Mouse (Mus musculus) limb, embryonic 12.5 days (tissue): ENCODE results near the gene Srsf2. TPM values are rescaled to one million over a fixed set of nuclear protein-coding genes. Genes with fewer than 3 reads are reported as not detected.
A peak's percentile ranks its signal among the peaks of the same experiment; 100 is the strongest.
"Not testable (repeated sequence)": the region's sequence is repeated elsewhere in the genome, so short reads cannot be mapped to it uniquely, and the experiment has no call there.

Experiments
- ATAC-seq: fragments of 200-750 bp; cut with Nextera tagmentation; 2 replicates; pipeline ENCODE4 v1.8.0; 2017; ENCODE audit warnings: low read depth, moderate TSS enrichment; ENCODE audit not compliant: insufficient number of reproducible peaks, insufficient read depth, low FRiP score, low TSS enrichment
- H3K27ac ChIP-seq: fragments of 300-500 bp; sonication (generic); 2 replicates; pipeline ENCODE4 v1.5.1; 2016; ENCODE audit warnings: mild to moderate bottlenecking, moderate library complexity
- H3K27me3 ChIP-seq: fragments of 300-500 bp; sonication (generic); 2 replicates; pipeline ENCODE4 v1.6.1; 2016; ENCODE audit warnings: mild to moderate bottlenecking, moderate library complexity
- H3K36me3 ChIP-seq: fragments of 300-500 bp; sonication (generic); 2 replicates; pipeline ENCODE4 v1.6.1; 2016; ENCODE audit warnings: mild to moderate bottlenecking, moderate library complexity
- H3K4me1 ChIP-seq: fragments of 300-500 bp; sonication (generic); replicated peaks from 2 replicates; pipeline ENCODE4 v1.6.1; 2016
- H3K4me2 ChIP-seq: fragments of 300-500 bp; sonication (generic); 2 replicates; pipeline ENCODE4 v1.6.1; 2016; ENCODE audit warnings: mild to moderate bottlenecking, moderate library complexity
- H3K4me3 ChIP-seq: fragments of 300-500 bp; sonication (generic); replicated peaks from 2 replicates; pipeline ENCODE4 v1.5.1; 2016; ENCODE audit warnings: mild to moderate bottlenecking
- H3K9ac ChIP-seq: fragments of 300-500 bp; sonication (generic); replicated peaks from 2 replicates; pipeline ENCODE4 v1.6.1; 2016; ENCODE audit warnings: mild to moderate bottlenecking, moderate library complexity
- H3K9me3 ChIP-seq: fragments of 300-500 bp; sonication (generic); 2 replicates; pipeline ENCODE4 v1.6.1; 2016; ENCODE audit warnings: mild to moderate bottlenecking, moderate library complexity
- WGBS: fragments of 180-500 bp; shearing (Covaris S2); methylation state at CpG from one replicate; pipeline ENCODE4 v1.1.7; 2016; 5-methylcytosine and 5-hydroxymethylcytosine counted together
- polyA plus RNA-seq: library from polyadenylated mRNA; unstranded; fragments of >200 nt; fragmentation: Nextera tagmentation; extraction: Ambion mirVana; gene quantifications from 2 replicates; pipeline ENCODE4 v1.2.1, GENCODE M21; 2016

Gene Srsf2
- polyA plus RNA-seq, 1 experiment from 2014 or later, result 1,014 TPM

DNA sequence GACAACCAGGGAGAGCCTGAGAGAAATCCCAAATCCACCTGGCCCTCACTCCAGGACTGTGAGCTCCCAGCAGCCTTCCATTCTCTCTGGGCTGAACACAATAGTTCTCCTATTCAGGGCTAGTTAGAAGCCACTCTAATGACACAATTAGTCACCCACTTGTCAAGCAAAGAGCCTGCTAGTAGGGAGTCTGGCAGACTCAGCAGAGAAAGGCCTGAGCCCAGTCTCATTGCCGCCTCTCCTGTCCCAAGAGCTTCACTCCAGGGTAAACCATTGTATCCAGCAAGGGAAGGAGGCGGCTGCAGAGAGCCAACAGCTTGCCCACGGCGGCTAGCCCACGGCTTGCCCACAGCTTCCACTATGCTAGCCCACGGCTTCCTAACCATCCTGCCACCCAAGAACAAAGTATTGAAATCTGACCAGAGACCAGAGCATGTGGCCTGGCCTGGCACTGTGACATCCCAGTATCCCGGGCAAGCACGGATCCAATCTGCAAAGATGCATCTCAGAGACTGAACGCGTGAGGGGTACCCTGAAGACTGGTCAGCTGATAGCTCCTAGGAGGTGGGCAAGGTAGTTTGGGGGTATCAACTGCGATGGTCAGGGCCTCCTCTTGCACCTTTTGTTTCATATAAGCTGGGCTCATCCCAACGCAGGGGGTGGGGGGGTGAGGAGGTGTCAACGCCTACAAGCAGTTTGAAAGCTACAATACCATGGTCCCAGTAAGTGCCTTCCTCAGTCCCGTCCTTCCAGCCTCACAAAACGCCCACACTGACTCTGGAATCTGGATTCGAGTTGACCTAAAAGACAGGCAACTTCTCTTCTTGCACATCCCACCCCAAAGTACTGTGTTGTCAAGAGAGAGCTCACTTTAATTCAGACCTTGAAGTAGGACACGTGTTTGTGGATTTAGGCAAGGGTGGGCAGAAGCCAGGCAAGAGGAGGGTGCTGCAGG is 26.1 kb downstream of the Srsf2 start:
- Histone ChIP-seq H3K36me3 (peaks cover 4% of the 10 kb centered on the region; the same call in 1 of the 2 replicates), H3K9me3 (no peaks in the 10 kb centered on the region), H3K4me2 (peak overlapping the region; percentile 89), H3K9ac (peak overlapping the region; percentile 84), H3K4me1 (peaks cover 33% of the 10 kb centered on the region), H3K27me3 (no peaks in the 10 kb centered on the region), H3K4me3 (peak overlapping the region; percentile 76), H3K27ac (peak overlapping the region; percentile 7)
- 31% methylated on average over 17 of the region's 17 CpGs for WGBS
- no peak for ATAC-seq

GRCm38 (mm10) chr11:116825230-116825629 is 27.7 kb downstream of the Srsf2 start:
- no peak for ATAC-seq
- H3K4me1 ChIP-seq, result peaks cover 33% of the 10 kb centered on the region
- no peaks in the 10 kb centered on the region; the same call in 1 of the 2 replicates for H3K36me3 ChIP-seq
- H3K9ac ChIP-seq, result no peak overlapping the region
- no peak overlapping the region for H3K4me2 ChIP-seq
- no peaks in the 10 kb centered on the region for H3K27me3 ChIP-seq
- WGBS, result 48% methylated on average over 3 of the region's 5 CpGs
- H3K27ac ChIP-seq, result no peak overlapping the region
- H3K4me3 ChIP-seq, result no peak overlapping the region
- H3K9me3 ChIP-seq, result no peaks in the 10 kb centered on the region

DNA sequence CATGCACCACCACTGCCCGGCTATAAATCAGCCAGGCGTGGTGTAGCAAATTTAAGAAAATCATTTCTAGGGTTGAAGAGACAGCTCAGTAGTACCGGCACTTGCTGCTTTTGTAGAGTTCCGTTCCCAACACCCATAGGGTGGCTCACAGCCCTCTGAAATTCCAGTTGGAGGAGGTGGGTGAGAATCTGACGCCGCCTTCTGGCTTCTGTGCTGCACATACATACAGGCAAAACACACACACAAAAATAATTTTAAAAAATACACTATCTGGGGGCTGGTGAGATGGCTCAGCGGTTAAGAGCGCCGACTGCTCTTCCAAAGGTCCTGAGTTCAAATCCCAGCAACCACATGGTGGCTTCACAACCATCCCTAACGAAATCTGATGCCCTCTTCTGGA is 29.0 kb downstream of the Srsf2 start:
- 97% methylated on average over 10 of the region's 10 CpGs for WGBS
- not testable (repeated sequence) for H3K4me3 ChIP-seq, H3K4me2 ChIP-seq, ATAC-seq, H3K36me3 ChIP-seq, H3K27ac ChIP-seq, H3K27me3 ChIP-seq, H3K9me3 ChIP-seq, H3K9ac ChIP-seq
- peaks cover 34% of the 10 kb centered on the region for H3K4me1 ChIP-seq

- Histone ChIP-seq H3K36me3 (no peaks in the 10 kb centered on the region; the same call in 1 of the 2 replicates), H3K4me3 (no peak overlapping the region), H3K27me3 (no peaks in the 10 kb centered on the region), H3K9me3 (no peaks in the 10 kb centered on the region), H3K4me2 (no peak overlapping the region), H3K27ac (no peak overlapping the region), H3K9ac (no peak overlapping the region), H3K4me1 (peaks cover 34% of the 10 kb centered on the region)
- WGBS, result 98% methylated on average over 2 of the region's 2 CpGs
- no peak for ATAC-seq
These were observed 29.6 kb downstream of the Srsf2 start for GRCm38 (mm10) chr11:116823255-116823654.

DNA sequence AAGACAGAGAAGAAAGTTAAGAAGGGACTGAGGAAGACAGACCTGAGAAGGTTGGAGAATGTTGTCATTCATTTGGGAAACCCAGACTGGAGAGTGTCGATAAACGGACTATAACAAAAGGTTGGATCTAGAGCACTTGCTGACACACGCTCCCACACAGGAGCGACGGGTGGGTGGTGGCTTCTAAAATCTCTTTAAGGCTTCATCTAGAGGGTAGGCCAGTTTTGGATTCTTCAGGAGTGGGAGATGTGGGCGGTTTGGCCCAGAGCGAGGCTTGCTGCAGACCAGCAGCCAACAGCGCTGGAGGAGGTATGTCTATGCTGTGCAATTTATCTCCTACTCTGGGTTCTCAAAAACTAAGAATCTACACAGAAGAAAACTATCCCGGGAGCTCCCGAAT is 30.3 kb downstream of the Srsf2 start:
- H3K4me3 ChIP-seq, result no peak overlapping the region
- no peak overlapping the region for H3K4me2 ChIP-seq
- no peaks in the 10 kb centered on the region for H3K9me3 ChIP-seq
- H3K4me1 ChIP-seq, result peaks cover 33% of the 10 kb centered on the region
- H3K9ac ChIP-seq, result no peak overlapping the region
- no peaks in the 10 kb centered on the region for H3K27me3 ChIP-seq
- H3K27ac ChIP-seq, result no peak overlapping the region
- ATAC-seq, result no peak
- H3K36me3 ChIP-seq, result no peaks in the 10 kb centered on the region; the same call in 1 of the 2 replicates
- 96% methylated on average over 10 of the region's 10 CpGs for WGBS

DNA sequence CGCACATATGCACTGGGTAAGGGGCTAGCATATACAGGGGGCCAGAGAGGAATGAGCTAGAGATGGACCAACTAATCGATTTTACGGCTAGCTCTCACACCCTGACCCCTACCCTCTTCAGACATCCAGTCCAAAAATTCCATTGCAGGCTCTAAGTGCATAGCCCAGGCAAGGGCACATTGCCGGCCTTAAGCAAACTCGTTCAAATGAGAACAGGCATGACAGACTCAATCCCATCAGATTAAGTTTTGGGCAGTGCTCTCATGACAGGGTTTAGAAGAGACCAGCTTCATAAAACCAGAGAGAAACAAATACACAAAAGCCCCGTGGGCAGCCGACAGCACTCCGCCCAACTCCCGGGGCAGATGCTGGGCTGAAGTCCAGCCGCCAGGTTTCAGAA is 30.7 kb downstream of the Srsf2 start:
- H3K36me3 ChIP-seq, result no peaks in the 10 kb centered on the region; the same call in 1 of the 2 replicates
- H3K4me2 ChIP-seq, result no peak overlapping the region
- no peaks in the 10 kb centered on the region for H3K27me3 ChIP-seq
- H3K9me3 ChIP-seq, result no peaks in the 10 kb centered on the region
- H3K9ac ChIP-seq, result no peak overlapping the region
- WGBS, result 76% methylated on average over 10 of the region's 10 CpGs
- no peak for ATAC-seq
- H3K4me3 ChIP-seq, result no peak overlapping the region
- peaks cover 30% of the 10 kb centered on the region for H3K4me1 ChIP-seq
- no peak overlapping the region for H3K27ac ChIP-seq

GRCm38 (mm10) chr11:116821057-116821940 is 31.6 kb downstream of the Srsf2 start:
- no peak for ATAC-seq
- Histone ChIP-seq H3K27me3 (no peaks in the 10 kb centered on the region), H3K4me2 (no peak overlapping the region), H3K4me3 (no peak overlapping the region), H3K9ac (0 out of 2 replicates have a peak overlapping the region, but pooled peaks have one; percentile 12), H3K36me3 (no peaks in the 10 kb centered on the region; the same call in 1 of the 2 replicates), H3K9me3 (no peaks in the 10 kb centered on the region), H3K4me1 (peaks cover 22% of the 10 kb centered on the region), H3K27ac (no peak overlapping the region)
- 74% methylated on average over 13 of the region's 13 CpGs for WGBS

- Histone ChIP-seq H3K4me2 (no peak overlapping the region), H3K9ac (no peak overlapping the region), H3K27me3 (no peaks in the 10 kb centered on the region), H3K36me3 (no peaks in the 10 kb centered on the region; the same call in 1 of the 2 replicates), H3K4me1 (peaks cover 22% of the 10 kb centered on the region), H3K9me3 (no peaks in the 10 kb centered on the region), H3K27ac (no peak overlapping the region), H3K4me3 (no peak overlapping the region)
- 88% methylated on average over 5 of the region's 5 CpGs for WGBS
- ATAC-seq, result no peak
These were observed 32.8 kb downstream of the Srsf2 start for GRCm38 (mm10) chr11:116819932-116820593.

DNA sequence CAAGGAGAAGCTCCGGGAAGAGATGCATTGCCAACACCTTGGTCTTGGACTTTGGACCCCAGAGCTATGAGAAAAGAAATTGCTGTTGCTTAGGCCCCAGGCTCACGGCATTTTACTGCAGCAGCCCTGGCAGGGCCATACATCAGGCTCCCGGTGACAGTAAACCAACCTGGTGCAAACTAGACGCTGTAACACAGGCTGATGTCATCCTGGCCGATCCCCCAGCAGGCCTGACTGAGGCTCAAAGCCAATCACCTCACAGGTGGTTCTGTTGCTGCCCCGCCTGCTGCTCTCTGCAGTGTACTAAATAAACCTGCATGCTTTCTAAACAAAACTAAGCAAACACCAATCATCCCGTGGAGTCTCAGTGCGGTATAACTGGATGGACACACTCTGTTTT is 34.2 kb downstream of the Srsf2 start:
- WGBS, result 29% methylated on average over 8 of the region's 8 CpGs
- Histone ChIP-seq H3K27ac (peak overlapping the region; percentile 50), H3K4me3 (no peak overlapping the region), H3K4me1 (peaks cover 33% of the 10 kb centered on the region), H3K27me3 (no peaks in the 10 kb centered on the region), H3K4me2 (no peak overlapping the region), H3K36me3 (no peaks in the 10 kb centered on the region; the same call in 1 of the 2 replicates), H3K9me3 (no peaks in the 10 kb centered on the region), H3K9ac (0 out of 2 replicates have a peak overlapping the region, but pooled peaks have one; percentile 8)
- ATAC-seq, result no peak

- H3K9me3 ChIP-seq, result no peaks in the 10 kb centered on the region
- no peak overlapping the region for H3K9ac ChIP-seq
- H3K36me3 ChIP-seq, result no peaks in the 10 kb centered on the region
- 94% methylated on average over 5 of the region's 5 CpGs for WGBS
- no peak overlapping the region for H3K27ac ChIP-seq
- H3K4me2 ChIP-seq, result no peak overlapping the region
- H3K4me1 ChIP-seq, result peaks cover 44% of the 10 kb centered on the region
- no peaks in the 10 kb centered on the region for H3K27me3 ChIP-seq
- H3K4me3 ChIP-seq, result no peak overlapping the region
- no peak for ATAC-seq
These were observed 35.3 kb downstream of the Srsf2 start for GRCm38 (mm10) chr11:116817567-116817966.
